Mouse (Mus musculus) ES-Bruce4 (cell line): ENCODE measurements at regions not wholly inside any gene's neighbourhood (a gene's known extent, or its start where the extent isn't known, plus 50 kb on each side); places are given as distances from the start of the nearest gene placed in this dataset.

Experiments used
- H3K27ac ChIP-seq: 2 replicates; pipeline ENCODE4 v1.5.1; 2012; ENCODE audit warnings: low read length, inconsistent platforms; ENCODE audit not compliant: insufficient read depth
- H3K27me3 ChIP-seq: 2 replicates; pipeline ENCODE4 v1.6.1; 2012; ENCODE audit warnings: mild to moderate bottlenecking, low read length, inconsistent platforms; ENCODE audit not compliant: control insufficient read depth, poor library complexity, insufficient read depth, severe bottlenecking
- H3K36me3 ChIP-seq: 2 replicates; pipeline ENCODE4 v1.6.1; 2012; ENCODE audit warnings: inconsistent platforms, mild to moderate bottlenecking, low read length, moderate library complexity; ENCODE audit not compliant: control insufficient read depth, poor library complexity, insufficient read depth, severe bottlenecking
- H3K4me1 ChIP-seq: one replicate; pipeline ENCODE4 v1.8.1; 2011; ENCODE audit warnings: low read length; ENCODE audit not compliant: control insufficient read depth, insufficient read depth
- H3K4me3 ChIP-seq: 2 replicates; pipeline ENCODE4 v1.5.1; 2011; ENCODE audit warnings: low read depth, mild to moderate bottlenecking, low read length
- H3K9ac ChIP-seq: 2 replicates; pipeline ENCODE4 v1.6.1; 2012; ENCODE audit warnings: low read depth, mild to moderate bottlenecking, inconsistent platforms; ENCODE audit not compliant: poor library complexity, severe bottlenecking
- H3K9me3 ChIP-seq: replicated peaks from 2 replicates; pipeline ENCODE4 v1.6.1; 2012; ENCODE audit warnings: mild to moderate bottlenecking, low read length, inconsistent platforms; ENCODE audit not compliant: control insufficient read depth, poor library complexity, insufficient read depth, severe bottlenecking
- CTCF ChIP-seq: IDR thresholded peaks from one replicate; pipeline ENCODE4 v1.8.1; 2011; ENCODE audit warnings: low read depth, low read length
- EP300 ChIP-seq: IDR thresholded peaks from 2 replicates; pipeline ENCODE4 v1.6.1; 2011; ENCODE audit warnings: low read depth, low read length; ENCODE audit not compliant: insufficient read depth
- POLR2A ChIP-seq: IDR thresholded peaks from one replicate; pipeline ENCODE4 v1.8.1; 2011; ENCODE audit warnings: low read length; ENCODE audit not compliant: insufficient read depth

GRCm38 (mm10) chr4:89509655-89510391, 169.4 kb upstream of the Dmrta1 start:
- no peaks in the 10 kb centered on the region for H3K9me3 ChIP-seq
- H3K27me3 ChIP-seq: no peaks in the 10 kb centered on the region
- H3K4me1 ChIP-seq: no peaks in the 10 kb centered on the region
- H3K36me3 ChIP-seq: no peaks in the 10 kb centered on the region
- H3K9ac ChIP-seq: no peak overlapping the region
- no peak overlapping the region for H3K27ac ChIP-seq
- no peak for TF ChIP-seq CTCF
- TF ChIP-seq POLR2A: no peak
- no peak for TF ChIP-seq EP300
- no peak overlapping the region for H3K4me3 ChIP-seq

- H3K9me3 ChIP-seq: no peaks in the 10 kb centered on the region
- H3K4me1 ChIP-seq: no peaks in the 10 kb centered on the region
- no peaks in the 10 kb centered on the region for H3K36me3 ChIP-seq
- TF ChIP-seq EP300 (no peak), CTCF (no peak)
- H3K9ac ChIP-seq: no peak overlapping the region
- H3K27me3 ChIP-seq: no peaks in the 10 kb centered on the region
- H3K4me3 ChIP-seq: no peak overlapping the region
- H3K27ac ChIP-seq: no peak overlapping the region
These were observed 171.0 kb upstream of the Dmrta1 start for GRCm38 (mm10) chr4:89508103-89508763.

GRCm38 (mm10) chr4:89505368-89505819, 173.8 kb upstream of the Dmrta1 start:
- H3K27ac ChIP-seq: no peak overlapping the region
- no peaks in the 10 kb centered on the region for H3K9me3 ChIP-seq
- H3K9ac ChIP-seq: no peak overlapping the region
- TF ChIP-seq POLR2A (no peak), EP300 (no peak), CTCF (no peak)
- no peak overlapping the region for H3K4me3 ChIP-seq
- no peaks in the 10 kb centered on the region for H3K4me1 ChIP-seq
- no peaks in the 10 kb centered on the region for H3K36me3 ChIP-seq
- H3K27me3 ChIP-seq: no peaks in the 10 kb centered on the region

DNA sequence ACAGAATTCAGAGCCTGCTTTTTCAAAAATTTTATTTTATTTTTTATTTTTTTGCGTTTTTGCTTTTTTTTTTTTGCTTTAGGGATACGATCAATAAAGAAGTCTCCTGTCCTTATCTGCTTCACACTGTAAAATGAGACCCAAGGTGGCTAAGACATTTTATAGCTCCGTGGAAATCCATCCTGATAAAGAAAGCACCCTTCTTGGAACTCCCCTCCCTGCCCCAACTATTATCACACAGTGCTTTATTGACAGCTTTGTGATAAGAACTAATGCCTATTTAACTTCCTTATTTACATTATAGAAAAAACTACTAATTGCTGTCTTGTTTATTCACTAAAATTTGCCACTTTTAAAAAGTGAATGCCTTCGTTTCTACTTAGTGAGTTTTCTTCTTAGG, 179.0 kb upstream of the Dmrta1 start:
- Histone ChIP-seq H3K4me1 (no peaks in the 10 kb centered on the region), H3K9me3 (peaks cover 9% of the 10 kb centered on the region; the same call in 1 of the 2 replicates), H3K27me3 (no peaks in the 10 kb centered on the region), H3K27ac (no peak overlapping the region), H3K36me3 (no peaks in the 10 kb centered on the region), H3K4me3 (no peak overlapping the region), H3K9ac (no peak overlapping the region)
- TF ChIP-seq CTCF (no peak), POLR2A (no peak), EP300 (no peak)

- no peak for TF ChIP-seq EP300
- no peak for TF ChIP-seq CTCF
- no peak for TF ChIP-seq POLR2A
- Histone ChIP-seq H3K36me3 (no peaks in the 10 kb centered on the region), H3K27me3 (no peaks in the 10 kb centered on the region), H3K4me3 (no peak overlapping the region), H3K4me1 (no peaks in the 10 kb centered on the region), H3K27ac (no peak overlapping the region), H3K9ac (no peak overlapping the region), H3K9me3 (no peaks in the 10 kb centered on the region; the same call in 1 of the 2 replicates)
These were observed 180.1 kb upstream of the Cdkn2b start for GRCm38 (mm10) chr4:89490947-89491346.

DNA sequence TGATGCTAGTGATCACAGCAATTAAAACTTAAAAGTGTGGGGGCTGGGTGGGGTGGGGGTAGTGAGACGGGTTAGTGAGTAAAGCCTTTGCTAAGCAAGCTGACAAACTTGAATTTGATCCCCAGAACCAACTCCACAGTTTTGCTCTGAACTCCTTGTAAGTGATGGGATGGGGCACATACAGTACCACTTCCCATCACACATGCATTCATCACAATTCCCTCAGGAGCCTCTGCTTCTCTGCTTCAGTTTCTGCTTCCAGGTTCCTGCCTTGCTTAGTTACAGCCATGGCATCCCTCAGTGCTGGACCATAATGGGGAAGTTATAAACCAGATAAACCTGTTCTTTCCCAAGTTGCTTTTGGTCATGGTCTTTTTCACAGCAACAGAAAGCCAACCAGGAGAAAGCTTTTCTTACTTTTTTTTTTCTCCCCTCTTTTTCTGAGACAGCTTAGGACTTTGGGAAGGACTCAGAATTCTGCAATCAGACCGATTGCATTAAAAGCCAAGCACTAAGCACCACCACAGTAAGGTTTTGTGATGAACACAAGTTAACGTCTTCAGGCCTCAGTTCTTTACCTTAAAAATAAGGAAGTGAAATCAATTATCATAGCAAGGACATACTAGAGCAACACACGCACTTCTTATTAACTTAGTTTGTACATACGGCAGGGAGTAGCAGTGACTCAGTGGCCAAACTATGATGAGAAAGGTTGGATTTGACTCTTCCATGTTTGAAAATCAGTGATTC, 176.8 kb upstream of the Cdkn2b start:
- Histone ChIP-seq H3K4me1 (no peaks in the 10 kb centered on the region), H3K27me3 (no peaks in the 10 kb centered on the region), H3K9ac (no peak overlapping the region), H3K4me3 (no peak overlapping the region), H3K36me3 (no peaks in the 10 kb centered on the region), H3K9me3 (no peaks in the 10 kb centered on the region; the same call in 1 of the 2 replicates), H3K27ac (no peak overlapping the region)
- TF ChIP-seq POLR2A: no peak
- TF ChIP-seq EP300: no peak
- TF ChIP-seq CTCF: no peak
